Mouse (Mus musculus) ZHBTc4 (cell line): ENCODE measurements around the gene Olfr1057.
A peak's percentile ranks its signal among the peaks of the same experiment; 100 is the strongest.
"Not testable (repeated sequence)": the region's sequence is repeated elsewhere in the genome, so short reads cannot be mapped to it uniquely, and the experiment has no call there.

Source experiments
- DNase-seq: peaks from one replicate; pipeline ENCODE4 v3.0.0-alpha.2; 2011; ENCODE audit warnings: low read depth, low spot score

Gene Olfr1057

GRCm38 (mm10) chr2:86378293-86378692 lies at the start of gene Olfr1057:
Gene Olfr1057 (minus strand): TSS chr2:86378393.
- no peak for DNase-seq

GRCm38 (mm10) chr2:86426649-86427048 lies 48.5 kb upstream of the Olfr1057 start, which contains the start of gene Olfr1062:
Gene Olfr1062 (minus strand): TSS chr2:86426749.
- not testable (repeated sequence) for DNase-seq

- no peak for DNase-seq
Observed at GRCm38 (mm10) chr2:86413950-86414349, 35.8 kb upstream of the Olfr1057 start, which contains the start of gene Olfr1061. Gene Olfr1061 (minus strand): TSS chr2:86414050.

GRCm38 (mm10) chr2:86395114-86395513 lies 16.9 kb upstream of the Olfr1057 start:
- no peak for DNase-seq

- DNase-seq: not testable (repeated sequence)
Observed at GRCm38 (mm10) chr2:86388461-86388860, 10.3 kb upstream of the Olfr1057 start, which contains the start of gene Olfr1058. Gene Olfr1058 (minus strand): TSS chr2:86388561.

- peak; percentile 76 for DNase-seq
Observed at GRCm38 (mm10) chr2:86366342-86366741, 11.9 kb downstream of the Olfr1057 start.

GRCm38 (mm10) chr2:86362369-86362768 lies 15.8 kb downstream of the Olfr1057 start, which contains the start of gene Olfr1056:
Gene Olfr1056 (minus strand): TSS chr2:86362469.
- no peak for DNase-seq

- not testable (repeated sequence) for DNase-seq
Observed at GRCm38 (mm10) chr2:86351751-86352150, 26.4 kb downstream of the Olfr1057 start.

GRCm38 (mm10) chr2:86350184-86350583 lies 28.0 kb downstream of the Olfr1057 start, which contains the start of gene Olfr1055:
Gene Olfr1055 (minus strand): TSS chr2:86350284.
- no peak for DNase-seq

- no peak for DNase-seq
Observed at GRCm38 (mm10) chr2:86335333-86335732, 42.9 kb downstream of the Olfr1057 start, which contains the start of gene Olfr1054. Gene Olfr1054 (minus strand): TSS chr2:86335433.
